Mouse (Mus musculus): ENCODE measurements around the gene Mrrf. TPM values are rescaled to one million over a fixed set of nuclear protein-coding genes. Genes with fewer than 3 reads are reported as not detected.

The Mrrf gene
- total RNA-seq, 1 experiment: 8.4 TPM

DNA sequence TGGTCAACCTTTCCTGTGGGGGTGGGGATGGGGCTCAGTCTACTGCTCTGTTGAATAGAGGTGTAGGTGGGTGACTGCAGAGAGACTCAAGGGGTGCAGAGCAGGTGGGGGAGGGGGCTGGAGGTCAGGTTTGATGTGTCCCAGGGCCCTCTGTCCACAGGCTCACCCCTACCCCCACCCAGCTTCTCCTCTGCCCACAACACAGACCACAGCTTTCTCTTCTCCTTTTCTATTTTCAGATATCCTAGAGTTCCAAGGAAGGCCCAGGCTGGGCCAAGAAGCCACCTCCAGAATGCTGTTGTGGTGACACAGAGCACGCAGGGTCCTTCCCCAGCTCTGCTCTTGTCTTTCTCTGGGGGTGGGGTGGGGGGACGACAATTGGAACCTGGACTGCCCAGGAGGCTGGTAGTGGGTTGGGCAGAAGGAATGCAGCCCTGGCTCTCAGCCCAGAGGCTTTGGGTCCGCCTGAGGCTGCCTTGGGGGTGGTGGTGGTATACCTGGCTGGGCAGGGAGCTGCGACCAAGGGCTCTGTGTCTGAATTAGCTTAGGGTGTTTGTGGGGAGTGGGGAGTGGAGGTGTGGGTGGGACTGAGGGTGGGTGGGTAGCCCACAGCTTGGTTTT lies 80.9 kb downstream of the Mrrf start:
- Histone ChIP-seq H3K27ac (ENCODE audit: insufficient read depth, low read depth, low read length, poor library complexity, severe bottlenecking) (no peak overlapping the region), H3K9me3 (ENCODE audit: control insufficient read depth, insufficient read depth, low read depth, low read length) (no peaks in the 10 kb centered on the region), H3K4me1 (ENCODE audit: control insufficient read depth in 2 of 2, insufficient read depth in 2 of 2, low read length in 2 of 2, poor library complexity in 1 of 2) (peaks cover 2 to 16% of the 10 kb centered on the region in 2 experiments; a peak in 3 of 4 replicates), H3K4me3 (ENCODE audit: insufficient read depth in 1 of 2, low read depth in 1 of 2, low read length in 2 of 2, poor library complexity in 1 of 2, severe bottlenecking in 1 of 2) (no peak overlapping the region), H3K9ac (ENCODE audit: insufficient read depth, low read depth, low read length, poor library complexity, severe bottlenecking) (no peak overlapping the region), H3K36me3 (ENCODE audit: control insufficient read depth, insufficient read depth, low read length, poor library complexity, severe bottlenecking) (no peaks in the 10 kb centered on the region)
- TF ChIP-seq HCFC1 (IDR thresholded peaks at IDR 0.05; ENCODE audit: borderline replicate concordance, insufficient read depth, low read length) (no peak), ZC3H11A (IDR thresholded peaks at IDR 0.05; ENCODE audit: borderline replicate concordance, low read depth, low read length) (no peak), ZNF384 (IDR thresholded peaks at IDR 0.05; ENCODE audit: low read depth, low read length) (no peak), CHD2 (IDR thresholded peaks at IDR 0.05; ENCODE audit: low read depth, low read length) (no peak), MAFK (IDR thresholded peaks at IDR 0.05; ENCODE audit: insufficient read depth, low read depth, low read length) (no peak)
- in situ Hi-C loops (cut with MboI; ENCODE audit: low sequenced_read_pairs in 2 of 2, unreplicated experiment in 2 of 2): loop anchor here in 1 of 2 experiments (10.0 kb wide), 1 partner anchor 192 kb away; no protein-coding TSS in a partner anchor
- DNase-seq (ENCODE audit: low read depth, low spot score): no peak

DNA sequence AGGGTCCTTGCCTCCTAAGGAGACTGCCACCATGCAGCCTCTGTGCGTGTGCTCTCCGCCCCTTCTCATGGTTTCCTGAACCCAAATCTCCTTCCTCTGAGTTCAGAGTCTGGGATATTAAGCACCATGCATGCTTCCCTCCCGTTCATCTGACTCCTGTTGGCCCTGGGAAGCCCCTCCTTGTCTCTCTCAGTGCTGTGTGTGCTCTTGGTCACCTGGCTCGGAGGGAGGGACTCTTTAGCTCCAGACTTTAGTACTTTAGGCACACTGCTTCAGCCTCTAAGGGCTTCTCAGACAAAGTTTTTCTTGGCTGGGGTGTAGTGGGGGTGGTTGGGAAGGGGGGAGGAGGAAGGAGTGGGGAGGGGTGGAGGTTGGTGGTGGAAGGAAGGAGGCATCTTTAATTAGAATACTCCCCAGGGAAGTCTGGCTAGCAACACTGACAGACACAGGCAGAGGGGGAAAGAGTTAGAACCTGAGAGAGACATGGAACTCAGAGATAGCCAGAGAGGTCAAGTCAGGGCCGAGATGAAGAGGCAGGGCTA lies 81.6 kb downstream of the Mrrf start:
- Histone ChIP-seq H3K36me3 (ENCODE audit: control insufficient read depth, insufficient read depth, low read length, poor library complexity, severe bottlenecking) (no peaks in the 10 kb centered on the region), H3K9me3 (ENCODE audit: control insufficient read depth, insufficient read depth, low read depth, low read length) (no peaks in the 10 kb centered on the region), H3K27ac (ENCODE audit: insufficient read depth, low read depth, low read length, poor library complexity, severe bottlenecking) (no peak overlapping the region), H3K4me3 (ENCODE audit: insufficient read depth in 1 of 2, low read depth in 1 of 2, low read length in 2 of 2, poor library complexity in 1 of 2, severe bottlenecking in 1 of 2) (no peak overlapping the region), H3K4me1 (ENCODE audit: control insufficient read depth in 2 of 2, insufficient read depth in 2 of 2, low read length in 2 of 2, poor library complexity in 1 of 2) (peaks cover 2 to 18% of the 10 kb centered on the region in 2 experiments; a peak in 3 of 4 replicates), H3K9ac (ENCODE audit: insufficient read depth, low read depth, low read length, poor library complexity, severe bottlenecking) (no peak overlapping the region)
- DNase-seq (ENCODE audit: low read depth, low spot score): no peak
- in situ Hi-C loops (cut with MboI; ENCODE audit: low sequenced_read_pairs in 2 of 2, unreplicated experiment in 2 of 2): loop anchor here in 1 of 2 experiments (10.0 kb wide), 1 partner anchor 193 kb away; no protein-coding TSS in a partner anchor
- no peak for TF ChIP-seq MAFK (IDR thresholded peaks at IDR 0.05; ENCODE audit: insufficient read depth, low read depth, low read length)
- TF ChIP-seq HCFC1 (IDR thresholded peaks at IDR 0.05; ENCODE audit: borderline replicate concordance, insufficient read depth, low read length): no peak
- no peak for TF ChIP-seq ZC3H11A (IDR thresholded peaks at IDR 0.05; ENCODE audit: borderline replicate concordance, low read depth, low read length)
- no peak for TF ChIP-seq CHD2 (IDR thresholded peaks at IDR 0.05; ENCODE audit: low read depth, low read length)
- no peak for TF ChIP-seq ZNF384 (IDR thresholded peaks at IDR 0.05; ENCODE audit: low read depth, low read length)

DNA sequence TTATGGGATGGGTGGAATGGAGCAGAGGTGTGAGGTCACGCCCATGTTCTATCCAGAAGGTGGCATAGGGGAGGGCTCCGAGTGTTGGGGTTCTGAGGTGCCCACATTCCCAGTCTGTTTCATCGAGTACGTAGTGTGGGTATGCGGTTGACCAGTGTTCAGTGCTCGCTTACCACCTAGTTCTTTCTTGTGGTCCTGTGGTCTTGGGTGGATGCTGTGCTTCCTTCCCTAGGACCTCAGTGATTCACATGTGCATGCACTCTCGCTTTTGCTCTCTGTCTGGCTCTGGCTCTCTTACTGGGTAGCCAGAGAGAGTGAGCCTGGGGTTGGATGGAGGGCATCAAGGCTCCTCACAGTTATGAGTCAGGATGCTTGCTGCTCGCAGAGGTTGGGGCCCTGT lies 83.9 kb downstream of the Mrrf start:
- no peaks in the 10 kb centered on the region for H3K9me3 ChIP-seq (ENCODE audit: control insufficient read depth, insufficient read depth, low read depth, low read length)
- no peak for TF ChIP-seq CHD2 (IDR thresholded peaks at IDR 0.05; ENCODE audit: low read depth, low read length)
- in situ Hi-C loops (cut with MboI; ENCODE audit: low sequenced_read_pairs in 2 of 2, unreplicated experiment in 2 of 2): no loop called here
- H3K36me3 ChIP-seq (ENCODE audit: control insufficient read depth, insufficient read depth, low read length, poor library complexity, severe bottlenecking): no peaks in the 10 kb centered on the region
- peaks cover 3 to 22% of the 10 kb centered on the region in 2 experiments; a peak in 3 of 4 replicates for H3K4me1 ChIP-seq (ENCODE audit: control insufficient read depth in 2 of 2, insufficient read depth in 2 of 2, low read length in 2 of 2, poor library complexity in 1 of 2)
- no peak for DNase-seq (ENCODE audit: low read depth, low spot score)
- no peak overlapping the region for H3K27ac ChIP-seq (ENCODE audit: insufficient read depth, low read depth, low read length, poor library complexity, severe bottlenecking)
- no peak overlapping the region for H3K4me3 ChIP-seq (ENCODE audit: insufficient read depth in 1 of 2, low read depth in 1 of 2, low read length in 2 of 2, poor library complexity in 1 of 2, severe bottlenecking in 1 of 2)
- no peak overlapping the region for H3K9ac ChIP-seq (ENCODE audit: insufficient read depth, low read depth, low read length, poor library complexity, severe bottlenecking)

DNA sequence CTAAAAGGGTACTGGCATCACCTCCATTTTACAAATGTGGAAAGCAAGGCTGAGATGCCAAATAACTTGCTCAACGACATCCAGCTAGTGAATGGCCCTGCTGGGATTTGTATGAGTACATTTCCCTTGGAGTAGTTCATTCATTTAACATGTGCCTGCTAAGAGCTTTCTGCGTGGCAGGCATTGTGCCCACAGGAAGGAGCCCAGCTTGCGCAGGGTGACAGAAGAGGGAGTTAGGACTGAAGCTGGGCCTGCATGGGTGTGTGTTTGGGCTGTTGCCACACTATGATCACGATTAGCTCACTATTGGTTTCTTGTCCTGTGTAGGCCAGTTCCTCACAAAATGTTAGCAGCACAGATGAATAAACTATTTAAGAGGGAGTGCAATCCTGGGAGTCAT lies 84.7 kb downstream of the Mrrf start:
- Histone ChIP-seq H3K9me3 (ENCODE audit: control insufficient read depth, insufficient read depth, low read depth, low read length) (no peaks in the 10 kb centered on the region), H3K36me3 (ENCODE audit: control insufficient read depth, insufficient read depth, low read length, poor library complexity, severe bottlenecking) (no peaks in the 10 kb centered on the region), H3K4me3 (ENCODE audit: insufficient read depth in 1 of 2, low read depth in 1 of 2, low read length in 2 of 2, poor library complexity in 1 of 2, severe bottlenecking in 1 of 2) (no peak overlapping the region), H3K9ac (ENCODE audit: insufficient read depth, low read depth, low read length, poor library complexity, severe bottlenecking) (no peak overlapping the region), H3K27ac (ENCODE audit: insufficient read depth, low read depth, low read length, poor library complexity, severe bottlenecking) (no peak overlapping the region), H3K4me1 (ENCODE audit: control insufficient read depth in 2 of 2, insufficient read depth in 2 of 2, low read length in 2 of 2, poor library complexity in 1 of 2) (peaks cover 3 to 22% of the 10 kb centered on the region in 2 experiments; a peak in 3 of 4 replicates)
- in situ Hi-C loops (cut with MboI; ENCODE audit: low sequenced_read_pairs in 2 of 2, unreplicated experiment in 2 of 2): no loop called here
- TF ChIP-seq MAFK (IDR thresholded peaks at IDR 0.05; ENCODE audit: insufficient read depth, low read depth, low read length) (no peak), HCFC1 (IDR thresholded peaks at IDR 0.05; ENCODE audit: borderline replicate concordance, insufficient read depth, low read length) (no peak), ZC3H11A (IDR thresholded peaks at IDR 0.05; ENCODE audit: borderline replicate concordance, low read depth, low read length) (no peak), CHD2 (IDR thresholded peaks at IDR 0.05; ENCODE audit: low read depth, low read length) (no peak), ZNF384 (IDR thresholded peaks at IDR 0.05; ENCODE audit: low read depth, low read length) (no peak)
- DNase-seq (ENCODE audit: low read depth, low spot score): no peak
